Mouse (Mus musculus) myocyte (in vitro differentiated cells): ENCODE results near the gene Rbp7.

ENCODE experiments used
- CEBPB ChIP-seq: IDR thresholded peaks from 2 replicates; pipeline ENCODE4 v1.6.1; 2011; ENCODE audit warnings: mild to moderate bottlenecking, moderate library complexity; ENCODE audit not compliant: poor library complexity, insufficient read depth, severe bottlenecking
- E2F4 ChIP-seq: IDR thresholded peaks from one replicate; pipeline ENCODE4 v1.6.1; 2011; ENCODE audit warnings: mild to moderate bottlenecking, control low read depth, moderate library complexity; ENCODE audit not compliant: insufficient read depth
- MAX ChIP-seq: IDR thresholded peaks from one replicate; pipeline ENCODE4 v1.6.1; 2011; ENCODE audit warnings: low read depth, mild to moderate bottlenecking, control low read depth
- MYOG ChIP-seq, 3 experiments: IDR thresholded peaks; one replicate each; pipeline ENCODE4 v1.6.1; 2011; ENCODE audit warnings: control low read depth in 2 of 3, low read depth in 2 of 3, mild to moderate bottlenecking in 2 of 3; ENCODE audit not compliant: insufficient read length in 2 of 3, control insufficient read depth in 1 of 3, insufficient read depth in 1 of 3
- POLR2A ChIP-seq: IDR thresholded peaks from one replicate; pipeline ENCODE4 v1.6.1; 2011; ENCODE audit warnings: low read depth, mild to moderate bottlenecking, control low read depth, moderate library complexity; ENCODE audit not compliant: insufficient read length
- TCF12 ChIP-seq: IDR thresholded peaks from one replicate; pipeline ENCODE4 v1.6.1; 2011; ENCODE audit warnings: mild to moderate bottlenecking, control low read depth; ENCODE audit not compliant: poor library complexity, insufficient read depth, severe bottlenecking
- USF1 ChIP-seq: IDR thresholded peaks from one replicate; pipeline ENCODE4 v1.6.1; 2011; ENCODE audit warnings: low read depth, mild to moderate bottlenecking, control low read depth, moderate library complexity

DNA sequence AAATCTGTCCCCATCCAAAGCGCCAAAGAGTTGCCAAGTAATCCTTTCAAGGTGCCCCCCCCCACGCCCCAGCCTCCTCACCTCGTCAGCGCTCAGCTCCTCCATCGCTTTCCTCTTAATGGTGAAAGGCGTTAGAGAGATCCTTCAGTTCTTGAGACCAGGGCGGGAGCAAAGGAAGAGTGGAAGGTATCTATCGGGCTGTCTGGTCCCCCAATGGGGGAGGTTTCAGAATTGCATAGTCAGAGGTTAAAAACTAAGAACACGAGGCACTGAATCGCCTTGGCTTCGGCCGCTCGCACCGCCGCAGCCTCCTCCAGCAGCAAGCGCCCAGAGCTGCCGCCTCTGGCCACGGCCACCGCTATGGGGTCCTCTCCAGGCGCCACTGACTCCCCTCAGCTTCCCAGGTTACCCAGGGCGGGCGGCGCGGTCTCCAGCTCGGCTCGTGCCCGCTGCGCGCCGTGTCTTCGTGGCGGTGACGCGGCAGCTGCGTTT, 28.9 kb downstream of the Rbp7 start:
- TF ChIP-seq POLR2A (peak; percentile 10), E2F4 (no peak), MAX (no peak), TCF12 (no peak), USF1 (no peak), MYOG (IDR thresholded peaks at IDR 0.05; ENCODE audit: control insufficient read depth in 1 of 3, insufficient read depth in 1 of 3, insufficient read length in 2 of 3, low read depth in 2 of 3) (no peak), CEBPB (no peak)
